Mouse (Mus musculus) retina, adult 2 months (tissue): ENCODE measurements around the gene Ddx18.

Experiments
- DNase-seq: peaks from one replicate; pipeline ENCODE4 v3.0.0-alpha.2; 2012; ENCODE audit warnings: low read depth, low spot score

The Ddx18 gene

DNA sequence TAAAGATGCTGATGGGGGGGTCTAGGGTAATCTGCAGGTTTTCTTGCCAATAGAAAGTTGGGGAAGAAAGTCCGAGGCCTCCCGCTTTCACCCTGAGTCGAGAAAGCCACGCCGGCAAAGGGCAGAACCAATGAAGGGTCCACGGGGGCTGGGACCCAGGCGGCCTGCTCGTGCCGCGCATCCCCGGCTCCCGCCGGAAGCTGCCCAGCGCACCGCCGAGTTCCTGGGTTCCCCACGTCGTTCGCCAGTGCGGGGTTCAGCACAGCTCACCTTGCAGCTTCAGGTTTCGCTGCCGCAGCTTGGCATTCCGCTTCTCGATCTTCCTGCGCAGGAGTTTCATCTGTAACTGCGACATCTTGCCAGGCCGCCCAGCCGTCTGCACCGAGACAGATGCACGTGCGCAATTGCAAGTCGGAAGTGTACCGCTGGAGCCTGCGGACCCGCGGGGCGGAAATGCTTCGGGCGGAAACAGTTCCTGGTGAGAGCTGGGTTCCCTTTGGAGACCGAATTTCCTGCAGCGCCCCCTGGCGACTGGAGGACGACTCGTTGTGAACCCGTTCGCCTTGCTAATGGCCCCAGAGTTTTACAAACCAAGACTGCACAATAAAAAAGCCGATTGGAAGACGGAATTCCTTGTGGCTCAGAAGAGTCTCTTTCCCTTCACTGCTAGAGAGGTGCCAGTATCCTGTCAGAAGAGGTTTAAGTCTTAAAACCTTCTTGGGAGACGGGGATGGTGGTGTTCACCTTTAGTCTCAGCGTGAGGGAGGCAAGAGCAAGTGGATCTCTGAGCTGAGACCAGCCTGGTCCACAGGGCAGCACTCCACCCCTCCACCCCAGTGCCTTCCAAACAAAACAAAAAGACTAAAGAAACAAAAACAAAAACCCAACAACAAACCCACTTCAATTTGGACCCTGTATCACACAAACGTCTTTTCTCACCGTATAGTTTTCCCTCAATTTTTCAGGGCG, at the start of gene Ddx18:
TSS of gene Ddx18 (minus strand) at position 469 of the 969 bp plus-strand sequence.
- DNase-seq = peak; percentile 95

DNA sequence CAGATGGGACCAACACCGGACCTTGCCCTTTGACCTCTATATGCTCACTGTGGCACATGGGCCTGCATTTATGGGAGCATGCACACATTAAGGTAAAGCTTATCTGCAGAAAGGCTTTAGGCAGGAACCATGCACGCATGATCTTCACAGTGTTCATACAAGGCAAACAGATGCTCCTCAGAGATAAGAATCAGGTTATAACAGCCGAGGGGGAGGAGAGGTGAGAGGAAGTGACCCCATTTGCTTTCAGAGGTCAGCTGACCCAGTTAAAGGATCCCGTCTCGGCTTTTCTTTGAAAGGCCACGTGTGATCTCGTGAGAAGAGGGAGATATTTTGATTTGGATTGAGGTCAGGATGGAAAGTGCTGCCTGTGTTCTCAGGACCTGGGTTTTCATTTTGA, 40.2 kb upstream of the Ddx18 start:
- DNase-seq = no peak

DNA sequence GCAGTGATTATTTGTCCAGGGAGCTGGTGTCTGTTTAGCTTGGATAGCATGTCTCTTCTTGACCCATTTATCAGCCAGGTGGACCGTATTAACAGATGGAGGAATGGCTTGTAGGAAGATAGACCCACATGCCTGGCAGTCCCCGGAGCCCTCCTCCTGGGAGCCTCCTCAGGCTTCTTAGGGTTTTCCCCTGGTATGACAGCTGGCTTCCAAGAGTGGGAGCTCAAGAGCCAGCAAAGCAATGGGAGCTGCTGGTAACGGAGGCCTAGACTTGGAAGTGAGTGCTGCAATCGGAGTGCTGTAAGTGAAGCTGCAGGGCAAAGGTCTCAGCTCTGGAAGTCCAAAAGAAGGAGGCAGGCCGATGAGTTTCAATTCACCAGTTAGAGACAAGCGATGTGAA, 37.3 kb upstream of the Ddx18 start:
- no peak for DNase-seq

DNA sequence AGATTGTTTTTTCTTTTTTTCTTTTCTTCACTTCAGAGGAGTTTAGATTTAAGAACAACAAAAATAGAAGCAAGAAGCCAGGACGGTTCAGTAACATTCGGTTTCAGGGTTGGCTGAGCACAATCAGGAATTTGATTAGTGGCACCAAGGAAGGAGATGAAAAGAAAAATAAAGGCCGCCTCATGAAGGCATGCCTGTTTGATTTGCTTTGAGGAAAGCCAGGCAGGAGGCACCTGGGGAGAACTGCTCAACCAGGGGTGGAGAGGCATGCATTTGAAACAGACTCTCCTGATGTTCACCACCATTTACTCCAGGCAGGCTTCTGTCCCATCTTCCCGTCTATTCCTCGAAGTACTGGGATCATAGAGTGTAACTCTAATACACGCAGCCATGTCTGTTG, 34.1 kb upstream of the Ddx18 start:
- DNase-seq = no peak

DNA sequence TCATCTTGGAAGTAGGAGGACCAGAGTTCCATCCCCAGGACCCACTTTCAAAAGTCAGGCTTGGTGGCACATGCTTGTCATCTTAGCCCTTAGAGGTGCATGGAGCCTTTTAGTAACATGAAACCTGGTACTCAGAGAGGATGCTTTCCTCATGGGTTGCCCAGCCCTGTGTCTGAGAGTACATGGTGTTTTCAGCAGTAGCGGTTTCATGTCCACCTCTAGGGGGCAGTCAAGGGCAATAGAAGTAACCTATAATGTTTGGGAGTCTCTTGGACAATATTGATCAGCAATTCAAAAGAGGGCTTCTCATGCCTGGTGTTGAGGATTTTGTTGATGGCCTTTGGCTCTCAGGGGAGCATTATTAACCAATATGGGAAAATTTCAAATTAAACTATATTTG, 33.3 kb upstream of the Ddx18 start:
- DNase-seq = peak; percentile 18

DNA sequence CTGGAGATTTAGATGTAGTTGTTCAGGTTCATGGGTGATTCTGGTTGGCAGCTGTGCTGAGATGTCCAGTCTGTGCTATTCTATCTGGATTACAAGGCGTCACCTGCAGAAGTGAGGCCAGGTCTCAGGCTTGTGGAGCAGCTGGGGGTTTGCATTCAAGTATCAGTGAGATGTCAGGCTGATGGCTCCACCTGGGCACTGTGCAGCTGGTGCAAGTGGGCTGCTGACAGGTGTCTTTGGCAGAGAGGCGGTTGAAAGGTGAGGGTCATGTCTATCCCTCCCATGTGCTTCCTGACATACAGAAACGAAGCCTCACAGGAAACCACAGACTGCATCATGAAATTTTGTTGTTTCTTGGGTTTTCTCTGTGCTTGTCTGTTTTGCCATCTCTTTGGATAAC, 30.6 kb upstream of the Ddx18 start:
- no peak for DNase-seq

DNA sequence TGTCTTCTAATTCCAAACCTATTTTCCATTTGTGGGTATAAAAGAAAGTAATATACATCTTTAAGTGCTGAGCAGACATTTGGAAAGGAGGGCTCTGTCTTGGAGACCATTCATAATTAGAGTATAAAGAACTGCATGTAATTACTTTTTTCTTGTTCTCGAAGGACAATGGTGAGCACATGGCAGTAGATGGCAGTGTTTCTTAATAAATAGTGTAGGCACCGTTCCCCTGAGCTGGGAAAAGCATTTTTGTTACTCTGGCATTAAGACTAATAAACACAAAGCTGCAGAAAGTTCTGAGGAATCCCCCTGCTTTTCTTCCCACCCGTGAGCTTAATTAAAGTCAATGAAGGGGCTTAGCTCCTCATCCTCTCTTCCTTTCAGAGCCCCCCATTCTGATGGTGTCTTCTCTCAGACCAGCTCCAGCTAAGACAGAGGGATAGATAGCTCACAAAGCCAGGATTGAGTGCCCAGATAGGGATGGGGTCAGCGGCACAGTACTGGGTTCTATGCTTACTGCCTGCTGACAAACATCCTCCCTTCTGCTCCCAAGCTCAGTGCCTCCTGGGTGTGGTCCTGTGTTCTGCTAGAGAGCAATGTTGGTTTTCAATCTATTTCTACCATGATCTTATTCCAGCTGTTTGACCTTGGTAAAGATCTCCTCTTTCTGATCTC, 29.3 kb upstream of the Ddx18 start:
- DNase-seq = peak; percentile 8

DNA sequence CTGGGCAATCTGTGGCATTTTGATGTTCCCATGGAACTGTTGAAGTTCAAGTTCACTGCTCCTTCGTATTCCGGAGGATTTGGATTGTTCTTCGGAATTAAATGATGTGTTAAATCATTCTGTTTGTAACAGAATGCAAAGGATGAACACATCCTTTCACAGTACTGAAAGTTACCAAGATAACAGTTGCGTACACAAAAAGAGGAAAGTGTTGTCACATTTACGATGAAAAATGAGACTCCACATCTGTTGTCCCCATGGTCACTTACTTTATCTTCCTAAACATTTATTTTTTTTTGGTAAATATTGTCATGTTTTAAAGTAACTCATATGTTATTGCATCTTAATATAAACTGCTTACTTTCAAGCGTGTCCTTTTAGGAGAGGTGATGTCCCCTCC, 17.0 kb upstream of the Ddx18 start:
- no peak for DNase-seq

DNA sequence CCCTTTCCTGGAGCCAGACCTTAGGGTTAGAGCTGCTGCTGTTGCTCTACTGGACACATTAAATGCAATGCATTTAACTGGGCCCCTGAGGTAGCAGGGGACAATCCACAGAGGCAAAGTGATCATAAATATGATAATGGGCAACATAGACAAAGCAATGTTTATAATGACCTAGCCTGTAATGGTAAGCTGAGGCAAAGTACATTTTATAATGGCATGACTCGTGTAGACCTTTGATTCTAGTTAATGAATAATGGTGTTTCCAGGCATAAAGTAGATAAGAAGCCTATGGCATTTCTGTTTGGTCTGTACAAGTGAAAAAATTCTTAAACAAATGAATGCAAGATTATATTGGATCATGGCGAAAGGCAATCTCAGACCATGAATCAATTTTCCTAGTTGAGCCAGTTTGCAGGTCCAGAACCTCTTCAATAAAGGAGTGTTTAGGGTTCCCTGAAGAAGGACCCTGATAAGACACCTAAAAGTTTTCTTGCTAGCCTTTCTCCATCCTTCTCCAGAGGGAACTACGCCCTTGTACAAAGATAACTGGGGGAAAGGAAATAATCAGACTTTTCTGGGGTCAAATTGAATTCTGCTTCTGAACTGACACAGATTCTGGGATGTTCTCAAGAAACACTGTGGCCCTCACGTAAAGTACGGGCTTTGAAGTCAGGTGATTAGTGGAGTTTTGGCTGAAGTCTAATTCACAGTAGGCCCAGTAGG, 13.5 kb upstream of the Ddx18 start:
- DNase-seq = no peak

DNA sequence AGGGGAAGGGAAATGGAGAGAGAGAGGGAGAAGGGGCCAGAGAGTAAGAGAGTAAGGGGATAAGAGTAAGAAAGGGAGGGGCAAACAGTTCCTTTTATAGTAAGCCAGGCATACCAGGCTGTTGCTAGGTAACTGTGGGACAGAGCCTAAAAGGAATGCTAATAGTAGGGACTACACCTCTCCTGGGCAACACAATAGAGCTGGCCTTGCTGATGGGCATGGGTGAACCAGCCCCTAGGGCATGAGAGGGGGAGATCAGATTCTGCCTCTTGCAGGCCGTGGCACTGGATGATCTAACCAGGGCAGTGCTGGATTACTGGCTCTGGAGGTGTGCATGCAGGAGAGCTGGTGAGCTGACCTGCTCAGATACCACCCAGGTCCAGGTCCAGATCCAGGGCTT, 9.7 kb upstream of the Ddx18 start:
- DNase-seq = no peak

DNA sequence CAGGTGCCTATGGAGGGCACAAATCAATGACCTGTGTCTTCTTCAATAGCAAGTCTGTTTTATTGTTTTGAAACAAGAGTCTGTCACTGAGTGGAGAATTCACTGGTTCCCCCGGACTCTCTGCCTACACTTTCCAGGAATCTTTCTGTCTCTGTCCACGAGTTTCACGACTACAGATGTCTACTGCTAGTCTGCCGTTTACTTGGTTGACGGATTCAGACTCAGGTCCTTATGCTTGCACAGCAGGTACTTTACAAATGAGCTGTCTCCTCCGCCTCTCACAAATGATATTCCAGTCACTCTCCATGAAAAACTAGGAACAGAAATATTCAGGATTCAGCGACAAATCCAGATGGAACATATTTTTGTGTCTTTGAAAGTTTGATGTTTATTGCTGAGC, 2.7 kb upstream of the Ddx18 start:
- DNase-seq = no peak

DNA sequence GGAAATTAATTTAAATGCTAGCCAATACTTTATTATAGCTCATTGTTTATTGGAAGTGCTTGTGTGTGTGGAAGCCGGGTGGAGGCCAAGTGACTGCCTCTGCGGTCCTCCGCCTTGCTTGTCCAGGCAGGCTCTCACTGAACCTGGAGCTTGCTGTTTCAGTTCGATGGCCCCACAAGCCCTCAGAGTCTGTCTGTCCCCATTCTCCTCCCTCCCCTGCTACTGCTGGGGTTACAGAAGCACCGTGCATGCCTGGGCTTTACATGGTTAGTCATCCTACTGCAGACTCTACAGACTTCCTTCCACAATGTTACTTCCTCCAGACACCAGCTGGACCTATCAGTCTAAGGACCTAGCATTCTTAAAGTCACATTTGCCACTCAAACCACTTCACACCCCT, 9.9 kb downstream of the Ddx18 start:
- no peak for DNase-seq

DNA sequence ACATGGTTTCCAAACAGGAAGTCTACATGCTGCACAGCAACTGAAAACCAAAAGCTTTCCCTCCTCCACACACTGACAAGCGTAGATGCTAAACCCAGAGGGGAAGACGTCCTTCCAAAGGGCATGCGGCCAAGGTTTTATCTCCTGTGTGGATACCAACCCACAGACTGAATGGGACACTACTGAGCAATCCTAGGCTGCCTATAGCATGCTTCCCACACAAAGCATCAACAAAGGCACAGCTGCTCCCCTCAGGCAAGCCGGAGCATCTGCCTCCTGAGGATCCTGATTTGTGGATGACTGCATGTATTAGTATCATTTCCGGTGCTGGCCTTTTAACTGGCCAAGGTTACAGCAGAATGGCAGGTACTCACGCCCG, 16.3 kb downstream of the Ddx18 start:
- no peak for DNase-seq

DNA sequence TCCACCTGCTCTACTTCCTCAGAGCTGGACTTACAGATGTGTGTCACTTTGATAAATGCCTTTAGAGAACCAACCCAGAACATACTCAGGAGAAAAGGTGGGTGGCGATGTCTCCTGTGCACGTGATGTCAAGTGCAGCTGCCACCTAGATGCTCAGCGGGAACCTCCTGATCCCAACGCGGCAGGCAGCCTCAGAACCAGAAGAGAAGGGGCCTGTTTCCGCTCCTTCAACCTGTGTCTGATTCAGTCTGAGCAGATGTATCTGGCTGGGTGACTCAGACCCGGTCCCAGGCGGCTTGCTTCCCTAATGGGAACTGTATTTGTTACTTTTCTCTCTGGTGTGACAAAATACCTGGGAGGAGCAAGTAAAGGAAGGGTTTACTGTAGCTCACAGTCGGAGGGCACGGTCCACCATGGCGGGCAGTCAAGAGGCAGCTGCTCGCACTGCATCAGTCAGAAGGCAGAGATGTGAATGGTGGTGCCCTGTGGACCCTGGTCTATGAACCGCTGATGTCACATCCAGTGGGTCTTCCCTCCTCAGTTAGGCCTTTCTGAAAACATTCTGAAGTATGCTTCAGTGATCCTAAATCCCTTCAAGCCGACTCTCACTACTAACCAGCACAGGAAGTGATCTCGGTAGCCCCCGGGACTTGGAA, 16.9 kb downstream of the Ddx18 start:
- DNase-seq = no peak

DNA sequence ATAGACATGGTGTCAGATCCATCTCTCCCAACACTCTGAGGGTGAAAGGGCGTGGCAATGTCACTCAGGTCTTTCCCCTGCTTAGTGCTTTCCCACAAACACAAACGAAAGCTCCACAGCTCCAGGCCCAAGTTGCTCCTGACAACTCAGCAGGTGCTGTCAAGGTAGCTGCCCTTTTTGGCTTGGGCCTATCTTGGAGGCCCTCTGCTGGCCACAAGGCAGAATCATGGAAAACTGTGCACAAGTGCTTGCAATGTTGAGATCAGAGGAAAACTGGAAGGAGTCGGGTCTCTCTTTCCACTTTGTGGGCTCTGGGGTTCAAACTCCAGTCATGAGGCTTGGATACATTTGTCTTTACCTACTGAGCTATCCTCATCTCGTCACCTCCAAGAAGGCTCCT, 18.3 kb downstream of the Ddx18 start:
- no peak for DNase-seq

DNA sequence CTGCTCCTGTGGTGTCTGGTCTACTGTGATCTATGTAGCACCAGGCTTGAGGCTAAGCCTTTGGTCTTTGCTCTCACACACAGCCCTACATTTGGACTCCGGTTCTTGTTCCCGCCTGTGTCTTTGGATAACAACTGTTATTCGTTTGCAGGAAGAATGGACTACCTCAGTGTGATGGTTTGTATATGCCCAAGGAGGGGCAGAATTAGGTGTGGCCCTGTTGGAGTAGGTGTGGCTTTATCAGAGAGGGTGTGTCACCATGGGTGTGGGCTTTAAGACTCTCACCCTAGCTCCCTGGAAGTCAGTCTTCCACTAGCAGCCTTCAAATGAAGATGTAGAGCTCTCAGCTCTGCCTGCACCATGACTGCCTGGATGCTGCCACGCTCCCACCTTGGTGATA, 19.1 kb downstream of the Ddx18 start:
- DNase-seq = no peak

DNA sequence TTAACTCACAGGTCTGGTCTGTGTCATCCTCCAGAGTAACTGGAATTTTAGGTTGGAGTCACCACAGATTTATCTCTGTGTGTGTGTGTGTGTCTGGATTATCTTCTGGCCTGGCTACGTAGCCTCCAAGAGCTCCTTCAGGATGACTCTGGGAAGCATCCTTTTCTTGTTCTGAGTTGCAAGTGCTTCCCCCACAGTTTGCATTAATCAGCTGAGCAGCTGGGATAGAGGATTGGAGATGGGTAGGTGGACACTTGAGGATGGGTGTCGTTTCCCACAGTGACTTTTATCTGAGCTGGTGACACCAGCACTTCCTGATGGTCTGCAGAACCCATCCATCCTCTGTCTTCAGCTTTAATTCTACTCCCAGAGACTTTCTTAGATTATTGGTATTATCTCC, 20.9 kb downstream of the Ddx18 start:
- DNase-seq = no peak

DNA sequence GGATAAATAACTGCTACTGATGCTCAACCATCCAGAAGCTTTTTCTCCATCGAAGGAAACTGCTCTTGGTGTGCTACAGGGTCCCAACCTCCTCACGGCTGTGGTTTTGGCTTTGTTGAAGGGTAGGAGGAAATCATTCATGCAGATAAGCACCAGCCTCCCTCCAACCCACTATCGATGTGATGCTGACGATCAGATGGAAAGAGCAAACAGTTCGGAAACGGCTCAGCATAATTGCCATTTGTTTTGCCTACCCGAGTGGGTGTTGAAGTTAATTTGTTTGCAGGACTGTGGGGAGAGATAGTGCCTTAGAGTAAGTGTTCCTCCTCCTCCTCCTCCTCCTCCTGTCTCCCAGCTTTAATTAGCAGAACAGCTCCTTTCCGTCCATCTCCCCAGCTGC, 27.4 kb downstream of the Ddx18 start:
- no peak for DNase-seq

DNA sequence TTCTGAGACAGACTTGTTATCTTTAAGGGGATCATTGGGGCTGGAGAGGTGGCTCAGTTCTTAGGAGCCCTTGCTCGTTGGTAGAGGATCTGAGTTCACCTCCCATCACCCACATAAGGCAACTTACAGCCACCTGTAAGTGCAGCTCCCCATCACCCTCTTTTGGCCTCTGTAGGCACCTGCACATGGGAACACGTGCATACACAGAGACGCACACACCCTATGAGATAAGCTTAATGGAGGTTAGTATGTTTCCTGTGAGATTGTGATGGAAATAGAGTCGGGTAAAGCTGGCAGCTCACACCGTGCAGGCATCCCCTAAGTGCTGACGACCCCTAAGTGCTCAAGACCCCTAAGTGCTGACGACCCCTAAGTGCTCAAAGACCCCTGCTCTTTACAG, 36.4 kb downstream of the Ddx18 start:
- no peak for DNase-seq

DNA sequence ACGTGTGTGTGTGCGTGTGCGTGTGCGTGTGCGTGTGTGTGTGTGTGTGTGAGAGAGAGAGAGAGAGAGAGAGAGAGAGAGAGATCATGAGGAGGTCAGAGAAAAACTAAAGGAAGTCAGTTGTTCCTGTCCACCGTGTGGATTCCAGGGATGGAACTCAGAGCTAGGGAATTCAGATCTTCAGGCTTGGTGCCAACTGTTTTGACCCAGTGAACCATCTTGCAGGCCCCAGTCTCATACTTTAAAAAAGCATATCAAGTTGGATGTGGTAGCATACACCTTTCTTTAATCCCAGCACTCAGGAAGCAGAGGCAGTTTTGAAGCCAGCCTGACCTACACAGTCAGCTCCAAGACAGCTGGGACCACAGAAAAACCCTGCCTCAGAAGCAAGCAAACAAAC, 38.5 kb downstream of the Ddx18 start:
- DNase-seq = no peak

DNA sequence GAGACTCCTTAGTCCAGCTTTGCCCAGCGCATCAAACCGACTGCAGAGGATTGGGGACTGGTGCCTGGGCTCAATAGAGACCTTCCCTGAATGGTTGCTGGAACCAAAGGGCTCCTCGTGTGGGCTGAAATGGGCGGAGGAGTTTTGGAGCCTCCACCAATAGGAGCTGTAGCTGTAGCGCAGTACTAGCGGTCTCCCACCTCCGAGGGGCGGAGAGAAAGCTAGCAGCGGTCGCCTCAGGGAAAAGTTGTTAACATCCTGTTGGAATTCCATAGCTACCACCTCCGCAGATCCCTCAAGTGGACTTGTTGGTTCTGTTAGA, 39.4 kb downstream of the Ddx18 start, which contains the start of gene Htr5b:
TSS of gene Htr5b (minus strand) at position 67 of the 322 bp plus-strand sequence.
- DNase-seq = no peak
